Mouse (Mus musculus) T-cell, adult 66 days (primary cell): Measurements from ENCODE around the gene Artn. TPM values are rescaled to one million over a fixed set of nuclear protein-coding genes. Genes with fewer than 3 reads are reported as not detected.

ENCODE experiments used
- total RNA-seq, 2 experiments: library from RNA; stranded (reverse); gene quantifications; 3 replicates in 1 of 2; 4 replicates in 1 of 2; pipeline ENCODE4 v1.2.4; 2023

The Artn gene
- total RNA-seq: under 1 TPM in 1 of 2 experiments, not detected in 1; 0.47 TPM

GRCm38 (mm10) chr4:117929391-117929881 lies at the start of gene Artn:
Gene Artn (minus strand): TSS chr4:117929763.

GRCm38 (mm10) chr4:117914591-117915442 lies 14.7 kb downstream of the Artn start, which contains the start of gene Ipo13:
Gene Ipo13 (minus strand): TSS chr4:117914999.

GRCm38 (mm10) chr4:117891738-117892161 lies 37.8 kb downstream of the Artn start, which contains the start of gene Dph2:
Gene Dph2 (minus strand): TSS chr4:117892032.

GRCm38 (mm10) chr4:117887133-117887532 lies 42.4 kb downstream of the Artn start, which contains the start of gene Atp6v0b:
Gene Atp6v0b (minus strand): TSS chr4:117887333.

GRCm38 (mm10) chr4:117882701-117883691 lies 46.6 kb downstream of the Artn start, which contains the start of gene B4galt2:
Gene B4galt2 (minus strand): TSS chr4:117883487.

Other genes starting within 250 kb of the Artn start
- gene Dmap1, start 247.5 kb downstream of the Artn start, total RNA-seq: 10 to 100 TPM; 30.5 to 31.9 TPM
- gene Gm12845, start 205.4 kb downstream of the Artn start, total RNA-seq: not detected
- not detected for gene Klf17, start 164.1 kb downstream of the Artn start, total RNA-seq
- gene Slc6a9, start 95.3 kb downstream of the Artn start, total RNA-seq: 1 to 10 TPM in 1 of 2 experiments, under 1 TPM in 1; 0.99 to 1.3 TPM
- not detected for gene Ccdc24, start 57.2 kb downstream of the Artn start, total RNA-seq
- gene B4galt2, start 46.3 kb downstream of the Artn start, total RNA-seq: under 1 TPM in 1 of 2 experiments, not detected in 1; 0.89 TPM
- gene Atp6v0b, start 42.4 kb downstream of the Artn start, total RNA-seq: 100 to 1,000 TPM; 109 to 117 TPM
- 10 to 100 TPM; 16.6 to 16.8 TPM for gene Dph2, start 37.7 kb downstream of the Artn start, total RNA-seq
- 10 to 100 TPM; 39.2 to 51.1 TPM for gene Ipo13, start 14.8 kb downstream of the Artn start, total RNA-seq
- 10 to 100 TPM in 1 of 2 experiments, 1 to 10 TPM in 1; 6.9 to 14.8 TPM for gene St3gal3, start 205.2 kb upstream of the Artn start, total RNA-seq